In the genomic region with DNA sequence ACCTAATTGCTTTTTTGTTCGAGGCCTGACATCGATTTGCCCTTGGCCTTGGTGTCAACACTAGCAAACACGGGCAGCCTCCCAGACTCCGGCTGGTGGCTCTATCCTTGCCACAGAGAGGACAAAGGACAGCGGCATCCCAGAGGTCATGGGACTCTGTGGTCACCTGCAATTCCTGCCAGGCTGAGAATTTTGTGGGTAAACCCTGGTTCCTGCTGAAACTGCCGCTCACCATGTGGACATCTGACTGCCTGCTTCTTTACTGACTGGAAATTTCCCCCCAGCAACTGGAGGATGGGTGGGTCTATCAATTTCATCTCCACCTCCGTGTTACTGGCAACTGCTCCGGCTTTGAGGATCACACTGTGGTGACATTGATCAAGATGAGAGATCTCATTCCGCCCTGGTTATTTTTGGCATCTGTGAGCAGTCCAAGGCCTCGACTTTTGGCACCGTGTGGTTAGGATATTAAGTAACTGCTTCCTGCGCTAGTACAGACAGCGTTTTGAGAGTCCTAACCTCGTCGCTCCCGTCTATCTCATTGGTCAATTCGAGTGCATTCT, we compare ENCODE assay signal across 8 mouse cellular contexts.
DNase-seq lines count a peak whose midpoint lies in the region; ATAC-seq and TF ChIP-seq lines count a peak whose summit lies in the region.

No protein-coding gene starts in this region.

- ATAC-seq in liver, embryonic 12.5 days, result peak; percentile 69
- no peak for ATAC-seq in megakaryocyte-erythroid progenitor cell, adult 5-6 weeks (replicated peaks; ENCODE audit: low FRiP score, low TSS enrichment, poor library complexity, severe bottlenecking)

- peak; percentile 95 for DNase-seq in heart, adult 11 months
- no peak for DNase-seq in heart, embryonic 10.5 days (ENCODE audit: low spot score)
- peak; percentile 92 for DNase-seq in Muller cell, postnatal 12 days (ENCODE audit: inconsistent ontology term)
- DNase-seq in thymus, adult 2 months, result no peak
- no peak for DNase-seq in thymus, postnatal 4 days

- TF ChIP-seq CTCF in embryonic fibroblast, embryonic 13.5 days (IDR thresholded peaks at IDR 0.05; ENCODE audit: borderline replicate concordance, insufficient read depth, low read length), result no peak
- TF ChIP-seq CTCF in thymus, adult 2 months (IDR thresholded peaks at IDR 0.05; ENCODE audit: borderline replicate concordance, control insufficient read depth, extremely low read depth, insufficient read depth, low read length, poor library complexity), result no peak

- peaks cover 21% of the 10 kb centered on the region for H3K4me1 ChIP-seq in heart, embryonic 10.5 days
- peaks cover 10% of the 10 kb centered on the region for H3K4me1 ChIP-seq in embryonic fibroblast, embryonic 13.5 days (ENCODE audit: control insufficient read depth, insufficient read depth, low read length)
- peaks cover 18% of the 10 kb centered on the region for H3K4me1 ChIP-seq in liver, embryonic 12.5 days
- H3K4me1 ChIP-seq in thymus, adult 2 months (replicated peaks; ENCODE audit: control insufficient read depth, insufficient read depth, low read length), result peaks cover 18% of the 10 kb centered on the region

- H3K9ac ChIP-seq in liver, embryonic 12.5 days, result no peak overlapping the region

- no peaks in the 10 kb centered on the region for H3K9me3 ChIP-seq in heart, embryonic 10.5 days
- 0 out of 2 replicates have a peak, but pooled peaks cover 5% of the 10 kb centered on the region for H3K9me3 ChIP-seq in liver, embryonic 12.5 days (replicated peaks)

- WGBS in heart, embryonic 10.5 days, result 71% methylated on average over 17 of the region's 17 CpGs
- WGBS in liver, embryonic 12.5 days (ENCODE audit: insufficient replicate concordance), result 60% methylated on average over 17 of the region's 17 CpGs
- WGBS in thymus, adult 2 months, result 58% methylated on average over 17 of the region's 17 CpGs

- H3K4me3 ChIP-seq in heart, embryonic 10.5 days, result no peak overlapping the region
- no peak overlapping the region for H3K4me3 ChIP-seq in embryonic fibroblast, embryonic 13.5 days (ENCODE audit: insufficient read depth, low read length)
- no peak overlapping the region for H3K4me3 ChIP-seq in liver, embryonic 12.5 days
- no peak overlapping the region for H3K4me3 ChIP-seq in thymus, adult 2 months (ENCODE audit: control insufficient read depth, insufficient read depth, low read length)

- H3K36me3 ChIP-seq in heart, embryonic 10.5 days, result no peaks in the 10 kb centered on the region
- no peaks in the 10 kb centered on the region for H3K36me3 ChIP-seq in liver, embryonic 12.5 days
- H3K36me3 ChIP-seq in thymus, adult 2 months (ENCODE audit: control insufficient read depth, insufficient read depth, low read length), result no peaks in the 10 kb centered on the region

- TF ChIP-seq POLR2A in embryonic fibroblast, embryonic 13.5 days (IDR thresholded peaks at IDR 0.05; ENCODE audit: low read depth, low read length), result no peak
- no peak for TF ChIP-seq POLR2A in thymus, adult 2 months (IDR thresholded peaks at IDR 0.05; ENCODE audit: control insufficient read depth, extremely low read depth, insufficient read depth, low read length, poor library complexity)

- H3K27ac ChIP-seq in heart, embryonic 10.5 days, result no peak overlapping the region
- H3K27ac ChIP-seq in embryonic fibroblast, embryonic 13.5 days (ENCODE audit: insufficient read depth, low read length), result peak overlapping the region; percentile 7; the same call in 1 of the 2 replicates
- peak overlapping the region; percentile 38 for H3K27ac ChIP-seq in liver, embryonic 12.5 days
- no peak overlapping the region for H3K27ac ChIP-seq in thymus, adult 2 months (ENCODE audit: control insufficient read depth, insufficient read depth, low read length)

- H3K27me3 ChIP-seq in heart, embryonic 10.5 days (ENCODE audit: insufficient read depth, poor library complexity, severe bottlenecking), result no peaks in the 10 kb centered on the region
- H3K27me3 ChIP-seq in liver, embryonic 12.5 days (replicated peaks), result no peaks in the 10 kb centered on the region
- no peaks in the 10 kb centered on the region for H3K27me3 ChIP-seq in thymus, adult 2 months (ENCODE audit: control insufficient read depth, insufficient read depth, low read length)

- H3K4me2 ChIP-seq in liver, embryonic 12.5 days, result no peak overlapping the region

Comparison
In these comparisons a context has a peak if more than half of its experiments do, and no peak if none do; other contexts are left out.
1. DNase-seq: peak in heart, adult 11 months (single experiment) and Muller cell, postnatal 12 days (single experiment); none in heart, embryonic 10.5 days (single experiment), thymus, adult 2 months (single experiment) and thymus, postnatal 4 days (single experiment).
2. H3K27ac ChIP-seq: peak in embryonic fibroblast, embryonic 13.5 days (single experiment) and liver, embryonic 12.5 days (single experiment); none in heart, embryonic 10.5 days (single experiment) and thymus, adult 2 months (single experiment).